Mouse (Mus musculus) kidney, postnatal 10 days (tissue): ENCODE measurements at regions not wholly inside any gene's neighbourhood (a gene's known extent, or its start where the extent isn't known, plus 50 kb on each side); places are given as distances from the start of the nearest gene placed in this dataset.
A peak's percentile ranks its signal among the peaks of the same experiment; 100 is the strongest.

Experiments
- DNase-seq: peaks from one replicate; pipeline ENCODE4 v3.0.0; 2021; ENCODE audit warnings: mixed read lengths

DNA sequence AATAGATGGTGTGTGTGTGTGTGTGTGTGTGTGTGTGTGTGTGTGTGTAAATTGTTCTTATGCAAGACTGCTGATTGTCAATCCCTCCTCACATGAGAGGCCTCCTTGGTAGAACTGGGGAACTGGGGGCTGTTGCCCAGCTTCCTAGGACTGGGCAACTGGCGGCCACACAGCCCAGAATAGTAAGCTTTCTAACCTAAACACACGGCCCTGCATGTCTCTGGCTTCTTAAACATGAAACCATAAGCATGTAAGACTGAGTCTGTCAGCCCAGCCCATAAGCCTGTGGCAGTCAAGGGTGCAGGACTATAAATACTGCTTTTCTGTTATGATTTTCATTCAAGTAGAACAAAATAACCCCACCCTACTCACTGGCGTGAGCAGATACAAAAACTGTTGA lies 60.7 kb downstream of the Ifng start:
- no peak for DNase-seq

DNA sequence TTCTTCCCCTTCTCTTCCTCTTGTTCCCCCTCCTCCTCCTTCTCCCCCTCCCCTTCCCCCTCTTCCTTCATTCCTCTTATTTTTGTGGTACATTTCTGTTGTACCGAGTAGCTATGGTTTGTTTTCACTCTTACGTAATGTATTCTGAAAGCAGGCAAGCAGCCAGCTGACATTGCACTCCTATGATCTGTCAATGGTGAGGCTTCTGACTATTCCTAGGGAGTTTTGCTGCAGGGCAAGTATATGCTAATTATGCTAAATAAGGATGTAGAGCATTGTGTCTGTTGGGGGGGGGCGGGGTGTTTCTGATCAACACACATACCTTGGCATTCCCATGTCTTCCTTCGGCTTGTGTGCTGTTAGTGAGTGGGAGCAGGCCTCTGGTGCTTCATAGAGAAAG lies 64.0 kb downstream of the Ifng start:
- peak; percentile 12 for DNase-seq

DNA sequence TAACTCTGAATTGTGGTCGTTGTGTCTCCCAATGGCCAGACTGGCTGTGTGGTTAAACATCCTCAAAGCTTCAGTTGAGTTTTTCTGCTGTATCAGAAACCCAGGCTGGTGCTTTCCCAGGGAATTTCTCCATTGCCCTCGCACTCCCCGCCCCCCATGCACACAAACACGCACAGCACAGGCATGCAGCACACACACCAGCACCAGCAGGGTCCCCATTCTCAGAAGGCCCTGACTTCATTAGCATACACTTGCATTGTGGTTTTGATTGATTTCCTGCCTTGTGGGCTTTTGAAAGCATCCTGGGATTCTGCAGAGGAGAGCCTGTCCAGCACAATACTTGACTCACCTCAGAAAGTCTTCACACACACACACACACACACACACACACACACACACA lies 65.3 kb downstream of the Ifng start:
- no peak for DNase-seq

DNA sequence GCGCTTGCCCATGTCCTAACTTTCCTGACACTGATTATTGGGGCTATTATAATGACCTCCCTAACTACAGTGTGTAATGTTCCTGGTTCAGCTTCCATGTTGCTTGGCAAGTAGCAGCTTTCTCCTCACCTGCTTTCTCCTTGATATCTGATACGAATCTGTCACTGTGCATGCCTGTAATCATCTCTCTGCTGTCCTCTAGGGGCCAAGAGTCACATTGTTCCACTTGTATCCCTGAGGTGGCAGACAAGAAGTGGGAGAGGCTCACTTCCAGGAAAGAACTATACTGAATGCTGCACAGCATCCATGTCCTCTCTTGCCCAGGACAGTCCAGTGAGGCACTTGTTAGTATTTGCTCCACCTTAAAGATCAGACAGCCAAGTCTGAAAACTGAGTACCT lies 66.8 kb downstream of the Ifng start:
- peak; percentile 15 for DNase-seq

DNA sequence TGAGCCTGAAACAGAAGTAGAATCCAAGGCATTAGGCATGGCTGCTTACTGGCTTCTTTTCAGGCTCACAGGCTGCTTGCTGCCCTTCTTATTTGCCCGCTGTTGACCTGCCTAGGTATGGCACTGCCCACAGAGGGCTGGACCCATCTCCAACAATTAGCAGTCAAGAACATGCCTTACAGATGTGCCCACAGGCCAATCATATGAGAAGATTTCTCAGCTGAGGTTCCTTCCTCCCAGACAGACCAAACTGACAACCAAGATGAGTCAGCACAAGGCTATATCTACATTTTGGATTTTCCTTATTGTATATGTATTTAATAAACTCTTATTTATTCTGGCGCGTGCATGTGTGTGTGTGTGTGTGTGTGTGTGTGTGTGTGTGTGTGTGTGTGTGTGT lies 76.0 kb downstream of the Ifng start:
- DNase-seq, result no peak

DNA sequence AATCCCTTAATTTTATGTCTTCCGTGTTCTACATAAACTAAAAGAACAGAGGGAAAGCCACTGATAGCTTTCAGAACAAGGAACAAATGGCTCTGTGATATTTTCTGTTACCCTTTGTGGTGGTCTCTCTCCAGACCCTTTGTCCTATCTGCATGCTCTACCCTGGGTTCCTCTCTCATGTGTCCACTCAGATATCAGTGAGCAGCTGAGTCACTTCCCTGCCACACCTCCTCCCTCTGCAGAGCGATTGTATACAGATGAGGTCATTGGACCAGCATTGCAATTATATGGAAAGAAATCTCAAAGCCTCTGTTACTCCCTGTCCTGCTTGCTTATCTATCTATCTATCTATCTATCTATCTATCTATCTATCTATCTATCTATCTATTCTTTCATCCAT lies 77.1 kb downstream of the Ifng start:
- DNase-seq, result no peak

DNA sequence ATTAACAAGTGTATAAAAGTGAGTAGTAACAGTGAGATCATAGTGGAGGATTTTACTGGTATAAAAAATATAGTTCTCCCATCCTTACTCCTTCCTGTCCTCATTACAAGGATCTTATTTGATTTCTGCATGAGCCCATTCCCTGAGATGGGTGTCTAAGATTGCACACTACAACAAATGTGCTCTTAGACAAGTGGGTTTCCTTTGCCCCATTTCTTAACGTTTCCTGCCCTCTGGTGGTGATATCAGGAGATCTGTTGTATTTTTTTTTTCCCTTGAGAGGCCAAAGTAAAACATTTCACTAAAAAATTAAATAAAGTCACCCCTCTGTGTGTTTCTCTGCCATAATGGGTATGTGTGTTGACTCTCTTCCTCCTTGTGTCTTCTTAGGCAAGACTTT lies 105.1 kb downstream of the Ifng start:
- no peak for DNase-seq

DNA sequence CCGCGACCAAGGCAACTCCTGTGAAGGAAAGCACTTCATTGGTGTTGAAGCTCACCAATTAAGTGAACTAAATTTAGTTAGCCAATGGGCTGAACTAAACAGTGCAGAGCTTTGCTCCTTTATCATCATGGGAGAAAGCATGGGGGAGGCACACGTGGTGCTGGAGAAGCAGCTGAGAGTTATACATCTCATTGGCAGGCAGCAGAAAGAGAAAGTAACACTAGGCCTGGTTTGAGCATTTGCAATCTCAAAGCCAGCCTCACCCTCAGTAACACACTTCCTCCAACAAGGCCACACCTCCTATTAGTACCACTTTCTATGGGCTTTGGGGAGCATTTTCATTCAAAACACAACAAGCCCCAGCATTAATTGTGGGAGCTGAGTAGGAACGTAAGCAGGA lies 109.4 kb downstream of the Ifng start:
- no peak for DNase-seq

DNA sequence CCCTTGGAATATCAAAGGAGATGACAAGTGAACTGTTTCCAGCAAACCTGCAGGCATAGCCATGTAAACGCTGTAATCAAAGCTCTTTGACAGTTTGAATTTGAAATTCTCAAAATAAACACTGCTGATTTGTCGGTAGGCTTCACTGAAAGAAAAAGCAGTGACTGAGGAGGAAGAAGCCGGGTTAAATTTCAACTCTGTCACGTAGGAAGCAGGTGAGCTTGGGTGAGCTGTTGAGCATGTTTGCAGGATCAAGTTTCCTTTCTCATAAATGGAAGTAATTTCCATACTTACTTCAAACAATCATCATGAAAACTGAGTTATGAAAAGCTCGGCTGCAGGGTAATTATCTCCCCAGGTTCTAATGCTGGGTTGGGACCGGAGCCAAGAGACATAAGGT lies 118.0 kb downstream of the Ifng start:
- no peak for DNase-seq

DNA sequence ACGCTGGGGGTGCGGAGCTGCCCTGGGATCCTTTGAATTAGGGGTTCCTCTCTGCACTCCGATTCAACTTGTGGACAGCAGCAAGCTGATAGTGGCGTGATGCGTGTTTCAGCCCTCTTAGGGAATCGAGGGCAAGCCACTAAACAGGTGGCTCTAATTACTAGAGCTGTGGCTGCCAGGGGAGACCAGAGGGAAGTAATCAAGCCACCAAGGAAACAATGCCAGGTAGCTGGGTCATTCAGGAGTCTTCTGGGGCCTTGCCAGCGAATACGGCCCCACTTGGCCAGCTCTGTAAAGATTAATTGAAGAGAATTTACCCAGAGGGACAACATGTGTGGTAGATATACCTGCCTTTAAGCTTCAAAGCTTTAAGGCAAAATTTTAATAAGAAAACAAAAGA lies 123.2 kb downstream of the Ifng start:
- no peak for DNase-seq

DNA sequence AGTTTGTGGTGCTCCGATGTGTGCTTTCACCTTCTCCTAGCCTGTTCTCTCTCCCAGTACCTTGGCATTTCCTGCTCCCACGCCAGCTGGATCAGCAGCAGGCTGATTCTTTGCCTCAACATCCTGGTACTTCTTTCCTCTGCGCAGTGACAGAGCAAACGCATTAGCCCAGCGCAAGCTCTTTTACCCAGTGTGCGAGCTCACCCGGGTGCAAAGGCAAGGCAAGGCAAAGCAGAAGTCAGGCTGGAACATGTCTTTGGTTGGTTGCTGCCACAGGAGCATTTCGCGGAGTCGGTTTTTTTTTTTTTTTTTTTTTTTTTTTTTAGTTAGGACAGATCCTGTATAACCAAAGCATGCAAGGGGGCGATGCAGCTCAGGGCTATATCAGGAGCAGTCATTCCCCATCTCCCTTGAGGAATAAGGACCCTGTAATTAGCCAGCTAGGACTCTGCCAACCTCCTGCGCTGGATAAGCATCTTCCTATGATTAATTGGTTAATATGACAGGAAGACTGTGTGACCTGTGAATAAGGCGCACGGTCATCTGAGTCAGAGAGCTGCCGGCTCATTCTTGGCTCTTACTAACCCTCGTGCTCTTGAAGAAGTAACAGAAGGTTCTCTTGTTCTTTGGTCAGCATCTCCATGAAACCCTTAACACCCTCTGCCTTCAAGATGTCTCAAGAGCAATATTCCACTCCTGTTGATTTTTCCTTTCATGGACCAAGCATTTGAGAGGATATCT lies 123.9 kb downstream of the Ifng start:
- no peak for DNase-seq

DNA sequence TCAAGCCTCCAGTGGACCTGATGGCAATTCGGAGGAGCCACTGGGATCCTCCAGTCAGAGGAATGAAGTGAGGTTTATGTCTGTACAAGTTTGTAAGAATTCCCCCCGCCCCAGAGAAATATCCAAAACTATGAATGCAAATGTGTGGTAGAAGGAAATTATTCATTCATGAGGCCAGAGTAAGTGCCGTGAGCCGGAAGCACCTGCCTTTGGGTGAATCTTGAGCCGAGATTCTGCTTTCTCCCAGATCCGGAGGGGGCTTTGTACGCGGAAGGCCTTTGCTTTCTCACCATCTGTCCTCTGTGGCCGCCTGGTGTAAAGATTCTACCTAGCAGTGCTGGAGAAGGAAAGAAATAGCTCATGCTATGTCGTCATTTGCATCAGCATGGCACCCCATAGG lies 127.8 kb downstream of the Ifng start:
- no peak for DNase-seq

DNA sequence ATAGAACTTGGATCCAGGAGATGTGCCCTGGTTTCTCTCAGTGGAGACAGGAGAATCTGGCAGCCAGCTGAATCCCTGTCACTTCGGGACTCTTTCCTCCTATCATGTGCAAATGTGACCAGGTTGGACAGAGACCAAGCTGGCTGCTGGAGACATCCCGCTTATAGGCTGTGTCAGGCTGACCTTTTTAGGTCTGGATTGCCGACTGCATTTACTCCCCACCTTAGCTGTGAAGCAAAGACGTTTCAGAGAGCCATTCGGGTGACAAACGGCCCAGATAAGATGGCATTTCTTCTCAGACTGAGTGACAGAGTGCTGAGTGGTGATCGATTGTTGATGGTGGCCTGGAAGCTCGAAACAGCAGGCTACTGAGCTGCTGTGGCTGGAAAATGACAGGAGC lies 128.6 kb downstream of the Ifng start:
- DNase-seq, result no peak

DNA sequence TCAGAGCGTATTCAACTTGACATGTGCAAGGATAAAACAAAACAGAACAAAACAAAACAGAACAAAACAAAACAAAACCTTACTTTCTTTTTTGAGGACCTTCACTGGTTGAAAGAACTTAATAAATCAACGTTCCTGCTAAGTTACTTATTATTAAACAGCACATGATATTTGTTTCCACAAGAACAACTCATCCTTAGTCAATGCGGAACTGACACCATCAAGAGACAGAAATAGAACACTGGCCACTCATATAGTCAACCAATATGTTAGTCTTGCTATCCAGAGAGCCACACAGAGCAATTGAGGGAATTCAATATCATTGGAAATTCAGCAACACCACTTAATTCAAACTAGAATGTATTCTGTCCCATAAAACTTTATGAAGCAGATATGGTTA lies 132.4 kb downstream of the Ifng start:
- no peak for DNase-seq

DNA sequence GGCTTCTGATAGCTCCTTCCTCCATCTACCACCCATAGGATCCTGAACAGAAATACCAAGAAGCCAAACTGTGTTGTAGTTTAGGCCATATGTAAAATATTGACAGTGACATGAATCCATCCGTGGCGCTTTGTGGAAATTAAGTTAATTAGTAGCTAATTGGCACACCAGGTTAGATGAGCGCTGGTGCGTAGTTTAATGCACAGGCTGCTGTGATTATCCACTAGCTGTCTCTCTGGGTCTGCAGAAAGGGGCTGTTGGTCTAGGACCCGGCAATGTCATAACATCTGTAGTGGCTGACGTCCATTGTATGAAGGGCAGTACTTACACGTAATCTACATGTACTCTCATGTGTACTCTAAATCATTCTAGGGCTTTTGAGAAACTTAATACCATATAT lies 134.7 kb downstream of the Ifng start:
- DNase-seq, result no peak

DNA sequence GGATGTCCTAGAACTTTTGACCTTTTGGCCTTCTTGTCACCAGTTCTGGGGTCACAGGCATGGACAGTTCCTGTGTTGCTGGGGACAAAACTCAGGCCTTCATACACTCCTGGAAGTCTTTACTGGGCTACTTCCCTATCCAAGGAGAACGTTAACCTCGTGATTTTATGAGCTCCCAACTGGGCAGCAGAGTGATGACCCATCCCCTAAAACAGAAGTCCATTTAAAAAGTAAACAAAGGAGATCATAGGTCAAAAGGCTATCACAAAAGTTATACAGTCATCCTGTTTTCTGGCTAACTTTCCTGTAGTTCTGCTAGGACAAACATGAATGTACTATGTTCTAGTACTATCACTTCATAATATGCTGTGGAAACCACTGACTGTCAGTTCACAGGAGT lies 140.5 kb downstream of the Ifng start:
- DNase-seq, result no peak

DNA sequence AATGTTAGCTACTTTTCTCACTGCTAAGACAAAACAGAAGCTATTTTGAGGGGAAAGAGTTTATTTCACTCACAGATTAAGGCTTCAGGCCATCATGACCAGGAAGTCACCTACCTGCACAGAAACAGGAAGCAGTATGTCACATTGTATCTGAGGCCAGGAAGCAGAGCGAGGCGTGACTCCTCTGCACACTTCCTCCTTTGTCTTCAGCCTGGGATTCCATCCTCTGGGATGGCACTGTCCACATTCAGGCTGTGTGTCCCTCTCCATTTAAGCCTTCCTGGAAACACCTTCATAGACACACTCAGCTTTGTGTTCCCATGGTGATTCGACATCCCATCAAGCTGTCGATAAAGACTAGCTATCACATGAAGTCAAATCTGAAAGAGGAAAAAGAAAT lies 145.0 kb downstream of the Ifng start:
- DNase-seq, result no peak

DNA sequence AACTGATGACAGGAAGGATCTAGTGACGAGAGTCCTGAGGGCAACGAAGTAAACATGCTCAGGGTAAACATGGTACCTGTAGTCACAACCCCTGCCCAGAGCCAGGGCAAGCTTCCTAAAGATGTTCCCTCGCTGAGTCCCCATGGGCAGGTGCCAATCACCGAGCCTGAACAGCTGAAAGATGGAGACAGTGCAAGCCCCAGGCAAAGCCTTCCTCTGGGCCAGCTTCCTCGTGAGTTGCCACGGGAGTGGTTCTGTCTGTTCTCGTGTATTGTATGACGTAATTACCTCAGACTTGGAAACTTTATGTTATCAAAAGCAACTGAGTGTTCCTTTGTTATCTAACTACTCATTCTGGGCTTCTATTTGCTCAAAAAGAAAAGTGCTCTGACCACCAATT lies 147.4 kb downstream of the Ifng start:
- DNase-seq, result no peak

DNA sequence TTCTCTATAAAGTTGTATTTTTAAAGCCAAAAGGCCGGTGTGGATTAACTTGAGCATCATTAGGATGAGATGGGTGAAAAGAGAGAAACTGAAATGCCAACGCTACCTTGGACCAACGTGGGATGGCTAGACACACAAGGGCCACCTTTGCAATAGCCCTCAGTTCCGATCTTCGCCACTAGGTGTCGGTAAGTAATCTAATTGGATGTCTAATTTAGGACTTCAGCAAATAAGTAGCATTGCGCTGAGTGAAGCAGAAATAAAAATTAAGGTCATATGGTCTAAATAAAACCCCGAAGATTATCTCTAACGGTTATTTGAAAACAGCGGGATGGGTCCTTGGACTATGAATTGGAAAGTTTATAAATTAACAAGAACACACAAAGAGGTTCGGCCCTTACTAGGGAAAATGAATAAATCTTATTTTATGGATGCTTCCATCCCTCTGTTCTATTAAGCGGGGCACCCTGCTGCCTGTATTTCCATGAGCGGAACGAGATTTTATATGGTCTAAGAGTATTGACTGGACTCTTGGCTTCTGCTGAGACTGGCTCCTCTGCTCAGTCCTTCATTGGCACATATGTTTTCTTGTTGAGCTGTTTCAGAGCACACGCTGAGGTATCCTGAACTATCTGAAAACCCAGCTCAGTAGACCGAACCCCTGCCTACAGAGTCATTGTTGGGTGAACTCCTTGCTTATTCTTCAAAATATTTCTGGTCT lies 152.0 kb downstream of the Ifng start:
- DNase-seq, result peak; percentile 94

DNA sequence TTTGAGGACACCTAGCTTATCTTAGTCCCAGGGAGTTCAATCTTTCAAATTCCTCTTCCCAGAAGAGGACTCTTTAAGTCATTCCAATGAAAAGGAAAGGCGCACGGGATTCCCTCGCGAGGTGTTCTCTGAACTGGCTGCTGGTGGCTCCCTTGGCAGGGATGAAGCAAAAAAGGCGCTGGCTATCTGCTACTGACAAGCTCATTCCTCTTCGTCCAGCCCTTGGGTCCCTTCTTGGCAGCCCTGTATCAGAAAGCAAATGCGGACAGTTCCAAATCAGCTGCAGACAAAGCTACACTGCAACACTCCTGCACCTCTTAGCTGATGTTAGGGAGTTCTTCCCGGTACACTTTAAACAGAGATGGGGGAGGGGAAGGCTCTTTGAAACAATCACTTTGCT lies 155.4 kb downstream of the Ifng start:
- no peak for DNase-seq

DNA sequence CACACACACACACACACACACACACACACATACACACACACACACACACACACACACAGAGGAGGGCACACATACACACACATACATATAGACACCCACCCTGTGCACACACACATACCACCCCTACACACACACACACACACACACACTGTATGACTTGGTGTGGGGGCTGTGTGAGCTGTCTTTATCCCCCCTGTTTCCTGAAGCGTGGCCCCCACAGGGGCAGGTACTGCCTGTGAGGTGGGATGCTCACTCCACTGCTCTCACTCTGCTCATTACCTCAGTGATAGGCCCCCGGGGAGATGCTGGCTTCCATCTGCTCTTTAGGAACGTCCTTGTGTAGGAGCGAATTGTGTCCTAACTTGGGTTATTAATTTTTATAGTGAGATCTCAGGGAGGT lies 157.7 kb downstream of the Ifng start:
- DNase-seq, result no peak

DNA sequence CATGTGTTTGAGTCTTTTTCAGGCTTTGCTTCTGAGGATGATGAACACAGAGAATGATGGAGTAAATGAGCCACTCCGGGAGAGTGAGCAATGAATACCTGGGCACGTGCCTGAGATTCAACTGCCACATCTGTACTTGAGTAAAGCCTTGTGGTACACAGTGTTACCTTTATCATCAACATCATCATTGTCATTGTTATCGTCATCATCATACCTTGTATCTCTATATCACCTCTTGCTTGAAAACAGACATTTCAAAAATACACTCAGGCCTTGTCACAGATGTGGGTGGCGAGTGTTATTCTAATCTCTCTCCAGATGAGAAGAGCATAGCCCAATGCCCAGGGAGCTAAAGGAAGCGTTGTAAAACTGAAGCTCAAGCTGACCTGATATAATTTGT lies 158.4 kb downstream of the Ifng start:
- no peak for DNase-seq

DNA sequence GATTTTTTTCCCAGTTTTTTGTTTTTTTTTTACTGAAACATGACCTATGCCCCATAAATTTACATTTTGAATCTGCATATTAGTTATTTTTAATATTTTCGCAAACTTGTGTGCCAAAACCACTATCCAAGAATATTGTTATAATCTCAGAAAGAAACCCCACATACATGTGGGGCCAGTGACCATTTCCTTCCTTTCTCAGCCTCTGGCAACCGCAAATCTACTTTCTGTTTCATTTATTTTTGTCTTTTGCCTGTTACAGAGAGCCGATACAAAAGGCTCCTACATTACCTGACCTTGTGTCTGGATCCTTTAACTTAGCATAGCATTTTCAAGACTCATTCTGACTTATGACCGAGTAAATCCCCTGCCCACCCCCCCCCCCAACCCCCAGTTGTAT lies 158.8 kb downstream of the Ifng start:
- no peak for DNase-seq

DNA sequence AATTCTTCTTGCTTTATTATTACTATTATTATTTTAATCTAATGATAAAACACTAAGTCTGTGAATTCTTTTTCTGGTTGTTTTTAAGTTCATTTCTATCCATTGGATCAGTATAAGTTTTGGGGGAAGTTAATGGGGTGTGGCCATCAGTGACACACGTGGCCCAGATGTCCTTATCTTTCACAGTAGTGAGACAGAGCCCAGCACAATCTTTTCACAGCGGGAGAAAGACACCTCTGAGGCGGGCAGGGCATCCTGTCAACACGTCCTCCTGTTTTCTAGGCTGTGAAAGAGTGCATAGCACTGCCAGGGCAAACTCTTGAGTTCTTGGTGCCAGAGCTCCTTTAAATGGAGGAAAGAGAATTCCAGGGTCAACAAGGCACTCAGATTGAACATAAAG lies 162.1 kb downstream of the Ifng start:
- DNase-seq, result no peak

DNA sequence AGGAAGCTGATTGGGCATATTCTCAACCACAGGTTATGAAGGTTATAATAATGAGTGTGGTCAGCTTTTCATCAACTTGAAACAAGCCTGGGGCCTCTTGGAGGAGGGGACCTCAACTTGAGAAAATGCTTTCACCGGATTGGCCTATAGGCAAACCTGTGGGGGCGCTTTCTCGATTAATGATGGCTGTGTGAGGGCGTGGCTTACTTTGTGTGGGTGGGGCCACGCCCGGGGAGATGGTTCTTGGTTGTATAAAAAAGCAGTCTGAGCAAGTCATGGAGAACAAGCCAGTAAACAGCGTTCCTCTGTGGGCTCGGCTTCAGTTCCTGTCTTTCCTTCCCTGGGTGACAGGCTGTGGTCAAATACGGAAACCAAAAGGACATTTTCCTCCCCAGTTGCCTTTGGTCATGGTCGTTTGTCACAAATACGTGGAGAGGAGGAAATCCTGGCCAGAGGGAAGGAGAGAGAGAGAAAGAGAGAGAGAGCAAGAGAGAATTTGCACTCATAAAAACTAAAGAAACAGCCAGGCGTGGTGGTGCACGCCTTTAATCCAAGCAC lies 163.1 kb downstream of the Ifng start:
- no peak for DNase-seq
